Mouse (Mus musculus) testis, postnatal 10 days (tissue): ENCODE measurements around the gene Actr5.

Experiments used
- DNase-seq: peaks from one replicate; pipeline ENCODE4 v3.0.0; 2021; ENCODE audit warnings: low spot score

The Actr5 gene

DNA sequence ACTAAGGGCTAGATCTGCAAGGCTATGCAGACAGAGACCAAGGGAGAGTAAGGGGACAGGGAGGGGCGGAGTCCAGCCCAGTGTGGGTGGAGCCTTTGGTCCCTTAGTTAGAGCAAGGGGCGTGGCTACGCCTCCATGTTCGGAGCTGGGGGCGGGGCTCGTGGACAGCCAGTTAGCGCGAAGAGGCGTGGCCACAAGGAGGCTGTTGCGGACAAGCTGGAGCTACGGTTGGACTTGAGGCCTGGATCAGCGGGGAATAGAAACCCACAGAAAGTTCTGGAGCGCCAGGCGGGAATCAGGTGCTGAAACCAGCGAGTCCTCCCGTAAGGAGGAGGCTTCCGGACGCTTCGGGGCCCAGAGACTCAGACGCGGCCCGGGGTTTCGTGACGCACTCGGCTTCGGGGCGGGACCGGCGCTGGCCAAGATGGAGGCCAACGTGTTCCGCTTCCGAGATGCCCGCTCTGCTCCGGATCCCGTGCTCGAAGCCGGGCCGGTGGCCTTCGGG lies at the start of gene Actr5:
TSS of gene Actr5 (plus strand) at position 171 of the 505 bp plus-strand sequence.
- DNase-seq, result peak; percentile 98

DNA sequence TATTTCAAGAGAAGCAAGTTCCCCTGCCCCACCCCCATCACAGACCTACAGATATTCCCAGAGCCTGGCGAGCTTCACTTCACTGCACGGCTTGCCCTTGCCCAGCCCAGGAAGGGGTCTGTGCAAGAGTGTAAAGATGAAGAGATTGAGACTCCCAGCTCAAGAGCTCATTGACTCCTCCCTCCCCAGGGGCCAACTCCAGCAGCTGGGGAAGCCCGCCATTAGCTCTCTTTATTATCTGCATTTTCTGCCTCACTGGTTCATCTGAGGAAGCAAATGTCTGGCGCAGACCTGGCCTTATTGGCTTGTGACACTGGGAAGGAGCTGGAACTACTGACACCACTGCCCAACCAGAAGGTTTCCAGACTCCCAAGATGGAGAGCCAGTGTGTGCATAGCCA lies 44.7 kb upstream of the Actr5 start:
- no peak for DNase-seq

DNA sequence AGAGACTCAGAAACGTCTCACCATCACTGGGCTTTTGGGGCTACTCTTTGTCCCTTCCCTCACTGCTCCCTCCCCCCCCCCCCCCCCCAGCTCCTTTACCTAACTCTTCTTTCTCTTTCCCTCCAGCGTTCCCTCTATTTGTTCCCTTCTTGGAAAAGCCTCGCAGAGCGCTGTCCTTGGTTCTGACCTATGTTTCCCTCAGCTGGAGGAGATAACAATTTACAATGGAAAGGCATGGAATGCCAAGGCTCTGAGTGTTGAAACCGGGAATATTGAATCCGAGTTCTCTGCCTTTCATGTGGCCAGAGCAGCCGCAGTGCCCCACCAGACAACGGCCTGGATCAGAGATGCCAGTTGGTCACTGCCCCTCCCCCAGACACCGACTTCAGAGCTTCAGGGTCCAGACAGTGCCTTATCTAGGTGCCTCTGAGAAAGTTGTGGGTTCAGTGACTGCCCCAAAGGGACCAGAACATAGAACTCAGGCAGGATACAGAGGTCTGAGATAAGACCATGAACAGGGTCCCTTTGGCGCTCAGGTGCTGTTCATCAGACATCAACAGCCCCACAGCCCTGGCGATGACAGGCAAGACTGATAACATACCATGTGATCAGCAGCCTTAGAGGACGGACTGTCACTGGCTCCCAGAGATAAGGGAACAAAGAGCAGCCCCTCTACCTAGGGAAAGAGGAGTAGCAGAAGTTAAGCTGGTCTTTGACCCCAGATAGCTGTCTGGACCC lies 39.9 kb upstream of the Actr5 start:
- peak; percentile 70 for DNase-seq

DNA sequence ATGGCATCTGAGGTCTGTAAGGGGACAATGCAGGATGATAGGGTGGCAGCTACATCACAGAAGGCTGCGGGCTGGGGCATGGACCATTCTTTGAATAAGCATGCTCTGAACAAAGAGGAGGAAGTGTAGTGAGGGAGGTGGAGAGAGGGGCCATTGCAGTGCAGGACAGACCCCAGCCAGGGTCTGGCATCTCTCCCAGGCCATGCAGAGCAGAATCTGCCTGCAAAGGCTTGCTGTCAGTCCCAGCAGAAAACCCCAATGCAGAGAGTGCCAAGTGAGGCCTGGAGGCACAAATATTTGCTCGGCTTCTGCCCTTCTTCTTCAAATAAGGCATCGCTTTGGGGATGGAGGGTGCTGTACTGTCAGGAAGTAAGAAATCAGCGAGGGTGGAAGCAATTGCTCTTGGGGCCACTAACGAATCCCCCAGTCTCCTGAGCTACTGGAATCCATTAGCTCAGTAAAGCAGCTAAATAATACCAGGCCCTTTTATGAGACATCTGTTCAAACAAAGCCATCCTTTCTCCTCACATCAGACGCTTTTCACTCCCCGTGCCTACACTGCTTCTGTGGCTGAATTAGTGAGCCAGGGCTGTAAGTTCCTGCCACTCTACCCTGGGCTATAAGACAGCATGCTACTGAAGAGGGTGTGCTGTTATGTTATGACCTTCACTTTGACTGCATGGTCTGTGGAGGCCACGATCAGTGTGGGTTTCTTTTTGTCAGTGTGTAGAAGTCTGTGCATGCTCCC lies 36.0 kb upstream of the Actr5 start:
- DNase-seq, result no peak

DNA sequence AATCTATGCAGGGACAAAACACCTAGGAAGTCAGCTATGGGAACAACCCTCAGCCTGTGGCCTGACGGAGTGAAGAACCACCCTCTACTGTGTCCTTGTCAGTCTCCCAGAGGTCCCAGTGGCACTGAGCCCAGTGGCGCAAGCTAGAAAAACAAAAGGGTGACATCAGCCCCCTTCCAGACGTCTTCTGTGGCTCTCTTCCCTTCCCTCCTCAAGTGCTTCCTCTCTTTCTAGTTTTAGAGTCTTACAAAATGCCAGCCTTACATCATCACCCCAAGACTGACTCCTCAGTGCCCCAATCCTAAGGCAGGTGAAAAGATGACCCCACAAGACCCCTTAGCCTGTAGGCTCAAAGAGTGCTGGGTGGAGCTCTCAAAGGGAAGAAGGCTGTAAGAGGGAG lies 34.2 kb upstream of the Actr5 start:
- DNase-seq, result no peak

DNA sequence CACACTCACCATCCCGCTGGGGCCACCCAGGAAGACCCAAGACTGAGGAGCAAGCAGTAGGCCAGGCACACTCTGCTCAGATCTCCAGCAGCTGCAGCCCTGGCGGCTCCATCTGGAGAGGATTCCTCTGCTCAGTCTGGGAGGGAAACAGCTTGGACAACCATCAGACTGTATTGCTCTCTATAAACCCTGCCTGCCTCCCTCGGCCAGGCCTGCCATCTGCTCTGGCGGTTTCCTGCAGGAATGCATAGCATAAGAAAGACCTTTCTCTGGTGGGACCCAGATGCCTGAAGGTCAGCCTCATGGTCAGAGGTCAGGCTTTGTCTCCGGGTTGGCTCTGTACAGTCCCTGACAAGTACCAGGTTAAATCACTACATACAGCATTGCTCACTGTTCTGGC lies 33.4 kb upstream of the Actr5 start:
- DNase-seq, result no peak

DNA sequence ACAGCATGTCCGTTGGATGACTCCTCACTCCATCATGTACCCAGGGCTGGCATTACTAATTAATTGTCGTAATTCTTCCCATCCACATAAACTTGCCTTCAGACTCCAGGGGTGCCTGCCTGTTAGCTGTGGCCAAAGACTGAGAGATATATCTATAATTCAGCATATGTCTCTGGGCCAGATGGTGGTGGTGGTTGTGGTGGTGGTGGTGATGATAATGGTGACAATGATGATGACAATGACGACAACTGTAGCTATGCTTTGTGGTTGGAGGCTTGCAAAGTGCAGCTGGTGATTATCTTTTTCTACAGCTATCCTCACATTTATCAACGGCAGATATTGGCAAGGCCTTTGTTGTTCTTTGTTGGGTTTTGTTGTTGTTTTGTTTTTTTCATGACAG lies 31.3 kb upstream of the Actr5 start:
- DNase-seq, result no peak

DNA sequence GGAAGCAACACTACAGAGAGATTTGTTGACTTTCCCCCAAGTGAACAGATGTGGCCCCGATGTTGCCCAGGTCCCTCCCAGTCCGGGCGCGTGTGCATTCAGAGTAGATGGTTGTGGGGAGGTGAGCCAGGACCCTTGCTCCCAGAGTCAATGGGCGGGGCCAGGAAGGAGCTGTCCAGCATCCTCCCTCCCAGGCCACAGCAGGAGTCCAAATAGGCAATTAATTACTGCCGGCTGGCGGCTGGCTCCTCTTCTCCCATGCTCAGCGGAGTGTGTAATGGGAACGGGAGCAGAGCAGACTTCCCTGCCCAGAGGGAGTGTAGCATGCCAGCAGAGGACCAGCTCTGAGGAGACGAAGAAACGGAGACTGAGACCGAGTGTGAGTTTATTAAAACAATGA lies 29.6 kb upstream of the Actr5 start:
- peak; percentile 60 for DNase-seq

DNA sequence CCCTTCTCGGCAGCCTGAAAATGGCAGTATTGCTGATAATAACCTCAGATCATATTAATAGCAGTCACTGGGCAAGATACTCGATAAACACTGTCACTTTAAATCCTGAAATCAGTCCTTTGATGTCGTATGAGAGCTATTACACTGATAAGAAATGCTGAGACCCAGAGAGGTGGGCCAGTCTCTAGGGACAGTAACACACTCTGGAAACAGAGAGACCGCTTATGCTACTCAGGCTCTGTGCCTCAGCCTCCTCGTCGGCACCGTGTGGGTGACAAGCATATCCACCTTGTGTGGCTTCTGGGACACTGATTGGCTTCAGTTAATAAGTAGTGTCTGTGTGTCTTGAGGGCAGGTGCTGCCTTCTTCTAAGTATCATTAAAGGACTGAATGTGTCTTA lies 29.1 kb upstream of the Actr5 start:
- DNase-seq, result no peak

DNA sequence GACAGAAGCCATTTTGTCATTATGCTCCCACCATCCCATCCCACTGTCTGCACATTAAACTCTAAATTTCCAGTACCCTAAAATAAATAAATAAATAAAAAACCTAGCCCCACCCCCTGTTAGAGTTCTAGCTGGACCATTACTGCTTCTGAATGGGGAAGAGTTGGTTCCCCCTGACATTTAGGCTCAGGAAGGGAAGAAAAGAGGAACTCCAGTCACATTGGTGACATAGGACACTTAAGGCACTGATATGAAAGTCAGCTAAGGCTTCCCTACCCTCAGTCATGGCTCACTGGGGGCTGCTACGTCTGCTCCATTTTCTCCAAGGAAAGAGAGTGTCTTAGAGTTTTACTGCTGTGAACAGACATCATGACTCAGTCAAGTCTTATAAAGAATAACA lies 27.9 kb upstream of the Actr5 start:
- no peak for DNase-seq

DNA sequence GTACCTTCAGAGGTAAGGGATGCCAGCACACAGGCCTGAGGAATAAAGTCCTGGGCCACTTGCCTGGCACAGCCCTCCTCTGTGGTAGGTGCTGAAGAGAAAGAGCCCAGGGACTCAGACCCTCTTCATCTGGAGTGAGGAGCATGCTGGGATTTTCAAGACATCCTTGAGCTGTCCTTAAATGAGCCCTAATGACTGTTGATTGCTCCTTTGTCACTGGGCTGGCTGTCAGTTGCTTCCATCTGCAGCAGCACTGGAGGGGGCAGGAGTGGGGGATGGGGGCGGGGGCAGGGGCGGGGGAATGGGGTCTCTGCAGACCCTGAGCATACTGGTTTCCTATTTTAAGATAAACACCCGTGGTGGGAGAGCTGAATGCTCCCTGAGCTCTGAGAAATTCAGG lies 24.2 kb upstream of the Actr5 start:
- DNase-seq, result no peak

DNA sequence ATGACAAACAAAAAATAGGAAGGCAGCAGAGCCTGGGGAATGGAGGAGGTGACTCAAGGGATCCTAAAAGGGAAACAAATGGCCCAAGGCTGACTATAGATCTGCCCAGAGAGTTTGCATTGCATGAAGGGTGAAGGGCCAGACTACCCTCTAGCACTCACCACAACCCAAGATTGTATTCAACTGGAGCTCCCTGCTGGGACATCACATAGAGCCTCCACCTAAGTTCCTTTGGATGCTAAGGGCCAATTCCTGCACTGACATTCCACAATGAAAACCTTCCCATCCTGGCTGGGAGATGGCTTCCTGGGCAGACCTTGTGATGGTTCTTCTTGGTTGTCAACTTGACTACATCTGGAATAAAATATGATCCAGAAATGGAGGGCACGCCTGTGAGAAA lies 23.4 kb upstream of the Actr5 start:
- no peak for DNase-seq

DNA sequence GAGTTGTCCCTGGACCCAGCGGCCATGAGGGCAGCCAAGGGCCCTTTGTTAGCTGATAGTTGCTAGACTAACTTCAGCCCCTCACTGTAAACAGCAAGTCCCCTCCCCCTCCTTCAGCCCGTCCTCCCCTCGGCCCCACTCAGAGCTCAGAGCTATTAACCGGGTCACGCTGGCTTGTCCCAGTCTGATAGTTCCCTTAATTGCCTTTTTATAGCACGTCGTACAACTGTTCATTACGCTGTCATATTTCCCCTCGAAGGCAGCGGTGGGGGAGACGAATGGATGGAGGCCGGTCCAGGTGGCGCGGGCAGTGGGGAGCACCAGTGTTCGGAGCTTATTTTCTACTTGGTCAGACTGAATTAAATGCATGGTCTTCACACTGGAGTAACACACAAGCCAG lies 22.0 kb upstream of the Actr5 start:
- no peak for DNase-seq

DNA sequence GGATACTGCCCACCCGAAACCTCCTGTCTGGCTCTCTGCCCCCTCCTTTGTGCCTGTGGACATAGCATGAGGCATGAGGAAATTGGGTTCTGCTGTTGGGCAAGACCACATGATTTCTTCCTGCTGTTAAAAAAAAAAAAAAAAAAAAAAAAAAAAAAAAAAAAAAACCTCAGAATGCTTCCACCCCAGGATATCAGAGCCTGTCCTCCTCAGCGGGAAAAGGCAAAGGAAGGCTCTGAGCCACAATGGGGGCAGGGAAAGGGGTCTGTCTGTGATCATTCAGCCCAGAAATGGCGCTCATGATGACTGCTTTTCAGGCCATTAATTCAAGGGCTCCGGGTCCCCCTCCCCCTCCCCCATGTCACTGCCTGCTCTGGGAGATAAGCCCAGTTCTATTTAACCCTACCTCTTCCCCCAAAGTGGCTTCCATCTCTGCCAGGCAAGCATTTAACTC lies 18.1 kb upstream of the Actr5 start:
- DNase-seq, result no peak

DNA sequence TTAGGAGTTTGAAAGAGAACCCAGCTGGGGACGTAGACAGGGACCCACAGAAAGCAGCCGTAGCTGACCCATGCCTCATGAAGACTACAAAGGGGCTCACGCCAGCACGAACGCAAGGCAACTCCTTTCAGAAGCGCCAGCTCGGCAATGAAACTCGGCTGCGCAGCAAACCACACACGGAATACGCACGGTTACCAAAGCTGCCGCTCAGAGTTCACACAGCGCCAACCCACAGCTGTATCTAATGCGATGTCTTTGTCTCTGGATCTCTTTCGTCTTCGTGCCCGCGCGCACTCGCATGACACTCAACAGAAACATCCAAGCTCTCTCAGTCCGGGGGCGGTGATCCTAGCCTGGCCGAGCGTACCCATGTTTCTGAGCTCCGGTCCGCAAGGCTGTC lies 15.0 kb upstream of the Actr5 start:
- no peak for DNase-seq

DNA sequence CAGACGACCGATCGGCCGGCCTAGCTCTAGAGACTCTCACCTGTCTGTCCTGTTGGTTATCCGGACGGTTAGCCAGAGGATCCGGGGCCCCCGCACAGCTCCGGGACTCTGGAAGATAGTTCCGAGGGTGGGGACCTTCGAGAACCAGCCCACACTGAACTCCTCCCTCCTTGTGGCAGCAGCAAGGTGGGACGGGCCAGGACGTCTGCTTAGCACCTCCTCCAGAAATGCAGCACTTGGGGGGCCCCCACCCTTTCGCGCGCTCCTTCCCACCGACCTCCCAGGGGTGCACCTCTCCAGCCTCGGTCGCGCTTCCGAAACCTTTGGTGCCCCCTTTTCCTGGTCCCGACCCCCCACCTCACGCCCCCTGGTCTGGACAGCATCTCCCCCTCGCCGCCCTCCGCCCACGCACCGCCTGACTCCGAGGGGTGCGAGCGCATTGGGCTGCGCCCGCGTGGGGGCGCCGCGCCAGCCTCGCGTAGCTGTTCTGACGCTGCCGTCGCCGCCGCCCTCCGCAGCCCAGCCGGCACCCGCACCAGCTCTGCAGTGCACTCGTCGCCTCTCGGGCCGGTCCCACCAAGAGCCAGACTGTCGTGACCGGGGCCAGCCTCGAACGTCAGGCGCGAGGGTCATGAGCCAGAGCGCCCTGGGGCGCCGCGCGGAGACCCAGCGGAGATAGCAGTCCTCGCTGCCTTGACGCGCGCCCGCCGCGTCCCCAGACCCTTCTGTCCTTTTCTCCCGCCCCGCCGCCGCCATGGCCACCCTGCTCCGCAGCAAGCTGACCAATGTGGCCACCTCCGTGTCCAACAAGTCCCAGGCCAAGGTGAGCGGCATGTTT lies 14.0 kb upstream of the Actr5 start, which contains the start of gene Slc32a1:
TSS of gene Slc32a1 (plus strand) at position 280 of the 838 bp plus-strand sequence.
- peak; percentile 55 for DNase-seq

DNA sequence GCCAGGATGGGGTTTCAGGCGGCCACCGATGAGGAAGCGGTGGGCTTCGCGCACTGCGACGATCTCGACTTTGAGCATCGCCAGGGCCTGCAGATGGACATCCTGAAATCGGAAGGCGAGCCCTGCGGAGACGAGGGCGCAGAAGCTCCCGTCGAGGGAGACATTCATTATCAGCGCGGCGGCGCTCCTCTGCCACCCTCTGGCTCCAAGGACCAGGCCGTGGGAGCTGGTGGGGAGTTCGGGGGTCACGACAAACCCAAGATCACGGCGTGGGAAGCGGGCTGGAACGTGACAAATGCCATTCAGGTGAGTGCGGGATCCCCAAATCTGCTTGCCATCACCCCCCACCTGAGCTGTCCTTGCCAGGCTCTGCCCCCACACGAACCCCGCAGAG lies 13.4 kb upstream of the Actr5 start:
- DNase-seq, result no peak

DNA sequence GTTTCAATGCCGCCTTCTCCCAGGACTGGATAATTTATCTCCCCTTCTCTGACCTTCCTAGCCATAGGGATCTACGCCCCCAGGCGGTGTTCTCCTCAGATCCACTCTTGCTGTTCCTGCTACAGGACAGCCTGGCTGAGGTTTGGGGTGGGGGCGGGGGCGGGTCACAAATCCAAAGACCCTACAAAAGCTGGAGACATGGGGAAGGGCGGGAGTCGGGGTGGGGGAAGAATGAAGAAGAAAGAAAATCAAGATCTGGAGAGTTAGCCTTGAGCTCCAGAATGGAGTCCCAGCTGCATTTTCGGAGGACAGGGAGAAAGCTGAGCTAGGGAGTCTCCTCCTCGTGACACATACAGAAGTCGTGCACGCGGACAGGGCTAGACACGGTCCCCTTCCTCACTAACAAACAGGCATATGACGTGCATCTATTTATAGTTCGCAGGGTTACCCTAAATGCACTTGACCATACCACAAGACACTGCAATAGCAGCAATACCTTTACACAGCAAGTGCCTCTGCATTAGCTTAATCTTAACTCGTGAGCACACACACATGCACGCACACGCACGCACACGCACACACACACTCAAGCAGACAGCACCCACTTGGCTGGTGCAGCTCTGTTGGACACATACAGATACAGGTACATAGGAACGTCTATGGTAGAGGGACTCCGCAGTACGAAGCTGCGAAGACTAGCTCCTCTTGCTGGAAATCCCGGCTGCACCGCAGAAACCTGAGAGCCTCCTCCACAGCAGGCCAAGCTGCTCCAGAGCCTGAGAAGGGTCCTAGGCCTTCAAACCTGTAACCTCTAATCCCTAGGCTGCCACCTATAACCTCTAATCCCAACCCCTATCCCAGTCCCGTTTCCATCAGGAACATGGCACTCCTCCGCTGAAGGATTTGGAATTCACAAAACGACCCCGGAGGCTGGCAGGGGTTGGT lies 12.7 kb upstream of the Actr5 start:
- no peak for DNase-seq

DNA sequence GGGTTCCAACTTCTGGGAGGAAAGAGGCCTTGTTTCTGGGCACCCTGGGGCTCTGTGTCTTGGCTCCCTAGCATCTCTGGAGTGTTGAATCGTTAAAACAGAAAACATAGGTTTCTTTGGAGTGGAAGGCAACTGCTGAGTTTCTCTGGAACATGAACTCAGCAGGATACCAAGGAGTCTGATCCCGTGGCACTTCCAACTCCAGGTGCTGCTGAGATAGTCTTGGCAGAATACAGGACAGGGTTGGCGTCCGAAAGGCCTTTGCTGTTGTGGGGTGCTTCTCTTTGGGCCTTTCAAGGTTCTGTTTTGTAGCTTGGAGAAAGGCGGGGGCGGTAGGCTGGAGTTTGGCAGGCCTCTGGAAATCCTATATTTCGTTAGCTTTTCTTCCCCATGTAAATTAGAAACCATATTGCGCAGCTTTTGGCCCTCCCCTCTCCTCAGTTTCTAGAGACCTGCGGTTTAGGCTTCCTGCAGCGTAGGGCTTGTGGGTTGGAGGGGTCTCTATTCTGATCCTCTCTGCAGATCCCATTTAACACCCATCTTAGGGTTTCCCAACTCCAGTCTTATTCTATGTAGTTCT lies 11.9 kb upstream of the Actr5 start:
- DNase-seq, result no peak

DNA sequence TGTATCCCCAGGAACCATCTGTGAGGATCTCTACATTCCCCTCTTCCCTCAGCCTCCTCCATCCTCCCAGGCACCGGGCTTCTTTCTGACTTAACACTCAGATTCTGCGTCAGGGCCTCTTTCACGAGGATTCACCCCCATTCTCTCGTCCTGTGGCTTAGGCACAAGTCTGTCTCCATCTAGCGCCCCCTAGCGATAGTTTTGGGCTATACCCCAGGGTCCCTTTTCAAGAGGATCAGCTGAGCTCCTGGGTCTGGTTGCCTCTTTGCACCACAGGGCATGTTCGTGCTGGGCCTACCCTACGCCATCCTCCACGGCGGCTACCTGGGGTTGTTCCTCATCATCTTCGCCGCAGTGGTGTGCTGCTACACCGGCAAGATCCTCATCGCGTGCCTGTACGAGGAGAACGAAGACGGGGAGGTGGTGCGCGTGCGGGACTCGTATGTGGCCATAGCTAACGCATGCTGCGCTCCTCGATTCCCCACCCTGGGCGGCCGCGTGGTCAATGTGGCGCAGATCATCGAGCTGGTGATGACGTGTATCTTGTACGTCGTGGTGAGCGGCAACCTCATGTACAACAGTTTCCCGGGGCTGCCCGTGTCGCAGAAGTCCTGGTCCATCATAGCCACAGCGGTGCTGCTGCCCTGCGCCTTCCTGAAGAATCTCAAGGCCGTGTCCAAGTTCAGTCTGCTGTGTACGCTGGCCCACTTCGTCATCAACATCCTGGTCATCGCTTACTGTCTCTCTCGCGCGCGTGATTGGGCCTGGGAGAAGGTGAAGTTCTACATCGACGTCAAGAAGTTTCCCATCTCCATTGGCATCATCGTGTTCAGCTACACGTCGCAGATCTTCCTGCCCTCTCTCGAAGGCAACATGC lies 10.9 kb upstream of the Actr5 start:
- DNase-seq, result peak; percentile 58
